Mouse (Mus musculus) hindbrain, embryonic 12.5 days (tissue): Measurements from ENCODE around the gene BB287469. TPM values are rescaled to one million over a fixed set of nuclear protein-coding genes. Genes with fewer than 3 reads are reported as not detected.

Source experiments
- polyA plus RNA-seq: library from polyadenylated mRNA; unstranded; fragments of >200 nt; fragmentation: Nextera tagmentation; extraction: Ambion mirVana; gene quantifications from 2 replicates; pipeline ENCODE4 v1.2.1, GENCODE M21; 2016

Gene BB287469
- polyA plus RNA-seq, 1 experiment from 2014 or later = not detected

Other genes with a start within 250 kb of the BB287469 start
- not detected in 2 replicates for gene Oog1, start 213.9 kb upstream of the BB287469 start, polyA plus RNA-seq
- not detected in 2 replicates for gene Gm4027, start 197.7 kb upstream of the BB287469 start, polyA plus RNA-seq
- gene Gm16381, start 172.0 kb upstream of the BB287469 start, polyA plus RNA-seq = not detected in 2 replicates
- not detected in 2 replicates for gene Gm21319, start 40.8 kb upstream of the BB287469 start, polyA plus RNA-seq
- not detected in 2 replicates for gene Gm21936, start 21.1 kb upstream of the BB287469 start, polyA plus RNA-seq
- gene Gm2001, start 25.8 kb downstream of the BB287469 start, polyA plus RNA-seq = not detected in 2 replicates
- not detected in 2 replicates for gene Gm2016, start 57.5 kb downstream of the BB287469 start, polyA plus RNA-seq
- not detected in 2 replicates for gene Gm2022, start 78.8 kb downstream of the BB287469 start, polyA plus RNA-seq
- not detected in 2 replicates for gene Gm2035, start 103.3 kb downstream of the BB287469 start, polyA plus RNA-seq
- not detected in 2 replicates for gene Gm2042, start 137.5 kb downstream of the BB287469 start, polyA plus RNA-seq
- gene Gm2075, start 195.3 kb downstream of the BB287469 start, polyA plus RNA-seq = not detected in 2 replicates
- gene Gm6803, start 202.2 kb downstream of the BB287469 start, polyA plus RNA-seq = not detected in 2 replicates
- gene Gm2056, start 210.4 kb downstream of the BB287469 start, polyA plus RNA-seq = not detected in 2 replicates